Mouse (Mus musculus) bone marrow, adult 2 months (tissue): ENCODE results near the gene Cdc42se1.

ENCODE experiments used
- CTCF ChIP-seq: fragments of 200-500 bp; IDR thresholded peaks from 2 replicates; pipeline ENCODE4 v1.5.1; 2011; ENCODE audit warnings: low read length, control low read depth; ENCODE audit not compliant: control insufficient read depth, insufficient read depth
- POLR2A ChIP-seq: fragments of 200-500 bp; IDR thresholded peaks from 2 replicates; pipeline ENCODE4 v1.6.1; 2011; ENCODE audit warnings: low read depth, mild to moderate bottlenecking, control low read depth, low read length, borderline replicate concordance; ENCODE audit not compliant: control insufficient read depth

DNA sequence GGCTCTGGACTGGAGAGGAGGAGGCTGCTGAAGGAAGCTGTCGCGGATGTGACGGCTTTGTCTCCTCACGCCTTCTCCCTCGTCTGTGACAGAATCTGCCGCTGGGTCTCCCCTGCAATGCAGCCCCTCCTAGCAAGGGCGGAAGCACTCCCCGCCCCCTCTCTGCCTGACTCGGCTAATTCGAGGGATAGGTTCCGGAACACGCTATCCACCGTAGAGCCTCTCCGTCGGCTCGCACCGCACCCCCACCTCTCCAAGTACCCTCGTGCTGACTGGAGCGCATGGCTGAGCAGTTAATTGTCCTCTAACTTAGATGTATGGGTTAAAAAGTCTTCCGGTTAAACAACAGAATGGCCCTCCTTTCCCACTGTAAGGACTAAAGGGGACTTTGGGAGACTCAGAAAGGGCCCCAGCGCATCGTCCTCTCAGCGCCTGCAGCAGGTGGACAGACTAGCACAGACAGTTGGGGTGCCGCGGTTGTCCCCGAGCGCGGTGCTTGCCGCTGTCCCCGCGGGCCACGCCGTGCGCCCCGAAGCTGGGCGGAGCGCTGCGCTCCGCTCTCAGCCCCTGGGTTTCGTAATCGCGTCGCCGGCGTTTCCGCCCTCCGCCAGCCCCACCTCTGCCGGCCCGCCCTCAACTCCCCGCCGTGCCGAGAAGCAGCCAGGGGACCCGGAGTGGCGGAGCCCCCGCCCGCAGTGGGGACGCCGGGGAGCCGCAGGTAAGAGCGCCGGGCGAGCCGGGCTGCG lies at the start of gene Cdc42se1:
- TF ChIP-seq CTCF (no peak), POLR2A (peak; percentile 89)
